Mouse (Mus musculus) lung, postnatal 36 days (tissue): Measurements from ENCODE around the gene Carf.

Experiments
- DNase-seq: peaks from one replicate; pipeline ENCODE4 v3.0.0; 2022; ENCODE audit warnings: mixed read lengths

The Carf gene

DNA sequence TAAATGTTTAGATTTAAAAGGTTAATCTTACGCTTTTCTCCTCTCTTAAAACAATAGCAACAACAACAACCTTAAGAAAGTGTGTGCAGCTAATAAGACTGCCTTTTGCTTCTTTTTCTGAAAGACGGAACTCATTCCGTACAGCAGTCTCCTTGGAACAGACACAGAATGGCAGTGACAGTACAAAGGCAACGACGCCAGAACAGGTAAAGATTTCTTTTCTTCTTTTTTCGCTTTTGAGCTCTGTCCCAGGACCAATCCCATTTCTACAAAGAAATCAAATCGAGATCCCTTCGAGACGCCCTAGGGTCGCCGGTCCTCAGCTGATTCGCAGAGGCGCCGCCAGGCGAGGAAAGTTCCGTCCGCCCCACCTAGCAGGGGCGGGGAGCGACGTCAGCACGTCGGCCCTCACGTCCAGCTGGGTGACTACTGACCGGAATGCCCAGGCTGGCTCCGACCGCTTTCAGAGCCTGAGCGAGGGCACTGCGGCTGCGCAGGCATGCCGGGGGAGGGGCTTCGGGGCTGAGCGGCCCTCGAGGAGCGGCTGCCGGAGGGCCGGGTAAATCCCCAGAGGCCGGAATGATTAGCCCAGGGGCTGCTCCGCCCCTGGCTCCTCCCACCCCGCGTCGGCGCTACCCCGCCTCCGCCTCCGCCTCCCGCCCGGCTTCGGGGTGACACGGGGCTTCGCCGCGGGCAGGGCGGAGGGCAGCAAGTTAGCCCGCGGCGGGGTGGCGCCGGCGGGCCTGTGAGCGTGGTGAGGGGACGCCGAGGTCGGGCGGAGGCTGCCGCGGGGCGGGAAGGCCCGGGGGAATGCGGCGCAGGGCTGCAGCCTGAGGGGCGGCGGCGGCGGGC is 82.1 kb downstream of the Carf start, which contains the start of gene Nbeal1:
Nbeal1 (plus strand) TSS at position 668 of the 852 bp plus-strand sequence.
- peak; percentile 98 for DNase-seq

DNA sequence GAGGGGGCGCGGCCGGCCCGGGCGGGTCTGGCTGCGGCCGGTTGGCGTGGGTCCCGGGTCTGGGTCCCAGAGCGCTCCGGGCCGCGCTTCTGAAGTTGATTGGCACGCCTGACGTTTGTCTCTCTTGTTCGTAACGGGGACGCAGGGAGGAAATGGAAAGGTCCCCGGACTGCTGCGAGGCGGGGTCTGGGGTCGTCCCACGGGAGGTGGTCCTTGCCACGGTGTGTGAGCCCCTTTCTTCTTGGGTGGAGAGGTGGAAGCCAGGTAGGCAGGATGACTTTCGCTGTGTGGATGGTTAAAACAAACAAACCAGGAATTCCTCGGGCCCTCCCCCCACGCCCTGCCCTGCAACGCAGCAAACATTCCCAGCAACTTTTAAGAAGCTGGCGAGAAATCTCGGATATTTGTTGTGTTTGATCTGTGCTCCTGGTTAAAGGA is 82.8 kb downstream of the Carf start:
- DNase-seq = peak; percentile 73

- DNase-seq = no peak
Measured at GRCm38 (mm10) chr1:60188454-60188853, 90.4 kb downstream of the Carf start.

GRCm38 (mm10) chr1:60196813-60197212 is 98.8 kb downstream of the Carf start:
- DNase-seq = peak; percentile 15

DNA sequence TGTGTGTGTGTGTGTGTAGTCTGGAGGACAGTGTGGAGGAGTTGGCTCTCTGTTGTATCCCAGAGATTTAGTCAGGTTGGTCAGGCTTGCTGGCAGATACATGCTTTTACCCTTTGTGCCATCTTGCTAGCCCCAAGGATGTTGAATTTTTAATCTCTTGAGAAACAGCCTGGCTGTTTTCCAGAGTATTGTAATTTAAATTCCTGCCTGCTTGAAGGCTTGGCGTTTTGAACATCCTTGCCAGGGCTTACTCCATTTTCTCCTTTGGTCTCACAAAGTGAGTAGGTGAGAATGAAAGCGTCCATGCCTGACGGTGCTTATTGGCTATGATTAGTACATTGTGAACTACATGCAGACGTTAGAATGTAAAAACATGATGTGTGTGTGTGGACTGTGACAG is 101.0 kb downstream of the Carf start:
- DNase-seq = peak; percentile 22
